Mouse (Mus musculus): Measurements from ENCODE around the gene Zfp710. TPM values are rescaled to one million over a fixed set of nuclear protein-coding genes. Genes with fewer than 3 reads are reported as not detected.

Gene Zfp710
- polyA plus RNA-seq, 1 experiment from 2014 or later: 9.4 TPM

DNA sequence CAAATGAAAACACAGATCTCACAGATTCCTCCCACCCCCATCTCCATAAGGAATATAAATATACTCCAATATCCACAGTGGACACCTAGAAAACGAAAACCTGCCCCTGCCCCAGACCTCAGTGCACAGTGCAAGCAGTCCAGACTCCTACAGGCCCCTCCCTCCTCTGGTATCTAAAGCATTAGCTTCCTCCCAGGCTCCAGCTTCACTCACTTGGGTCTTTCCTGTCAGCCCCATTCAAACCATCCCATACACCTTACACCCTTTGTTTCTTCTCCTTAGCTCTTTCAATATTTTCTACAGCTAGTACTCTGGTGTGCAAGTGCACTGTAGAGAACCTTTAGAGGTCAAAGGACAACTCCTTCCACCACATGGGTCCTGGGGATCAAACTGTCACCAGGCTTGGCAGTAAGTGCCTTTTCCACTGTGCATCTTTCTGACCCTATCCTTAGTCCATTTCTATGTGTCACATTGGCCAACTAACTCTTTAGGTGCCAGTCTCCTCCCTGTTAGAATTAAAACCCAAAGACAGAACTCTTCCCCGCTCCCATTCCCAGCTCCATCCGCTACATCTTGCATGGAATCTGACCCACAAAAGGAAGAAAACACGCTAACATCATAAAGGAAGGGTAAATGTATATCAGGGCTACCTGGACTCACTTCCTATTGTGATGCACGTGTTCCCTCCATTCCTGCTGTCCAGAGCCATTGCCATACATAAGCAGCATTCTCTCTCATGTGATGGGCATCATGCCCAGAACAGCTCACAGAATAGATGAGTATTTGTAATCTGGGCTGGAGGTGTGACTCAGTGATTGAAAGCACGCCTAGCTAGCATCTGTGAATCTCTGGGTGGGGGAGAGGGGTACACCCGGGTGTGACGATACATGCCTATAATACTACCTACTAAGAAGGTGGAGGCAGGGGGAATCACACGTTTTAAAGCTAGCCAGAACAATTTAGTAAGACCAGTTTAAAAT, 86.7 kb downstream of the Zfp710 start:
- H3K9me3 ChIP-seq (ENCODE audit: control insufficient read depth): no peaks in the 10 kb centered on the region
- ATAC-seq: no peak
- H3K27me3 ChIP-seq (replicated peaks; ENCODE audit: control insufficient read depth, insufficient read depth, low read length): no peaks in the 10 kb centered on the region
- WGBS: 63% methylated on average over 9 of the region's 9 CpGs
- TF ChIP-seq CTCF (IDR thresholded peaks at IDR 0.05; ENCODE audit: low read depth): no peak
- no peak overlapping the region for H3K9ac ChIP-seq (ENCODE audit: low read depth, low read length)
- H3K4me1 ChIP-seq (replicated peaks; ENCODE audit: control insufficient read depth, insufficient read depth, low read length): 0 out of 2 replicates have a peak, but pooled peaks cover 5% of the 10 kb centered on the region
- H3K27ac ChIP-seq (ENCODE audit: low read depth, low read length): no peak overlapping the region
- no peak overlapping the region for H3K4me2 ChIP-seq (replicated peaks; ENCODE audit: low read depth)
- H3K4me3 ChIP-seq (ENCODE audit: low read depth, low read length): no peak overlapping the region
- peaks cover 8% of the 10 kb centered on the region; the same call in 1 of the 2 replicates for H3K36me3 ChIP-seq (ENCODE audit: control insufficient read depth, insufficient read depth)

DNA sequence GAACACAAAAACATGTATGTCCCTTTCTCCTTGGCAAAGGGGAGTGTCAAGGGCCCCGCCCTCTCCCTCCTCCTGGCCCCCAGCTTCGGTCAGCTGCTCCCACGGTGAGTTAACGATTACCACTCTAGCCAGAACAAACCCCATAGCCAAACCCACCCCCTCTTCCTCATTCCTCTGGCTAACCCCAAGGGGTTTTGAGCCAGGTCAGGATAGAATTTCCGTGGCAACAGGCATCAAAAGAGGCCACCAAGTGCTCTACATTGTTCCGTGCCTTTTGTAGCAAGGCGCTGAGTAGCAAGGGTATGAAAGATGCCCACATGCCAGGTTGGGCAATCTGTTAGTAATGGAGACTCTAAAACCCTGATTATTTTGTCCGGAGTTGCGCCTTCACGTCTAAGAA, 89.4 kb downstream of the Zfp710 start:
- H3K4me1 ChIP-seq (replicated peaks; ENCODE audit: control insufficient read depth, insufficient read depth, low read length): 0 out of 2 replicates have a peak, but pooled peaks cover 5% of the 10 kb centered on the region
- peak overlapping the region; percentile 92 for H3K9ac ChIP-seq (ENCODE audit: low read depth, low read length)
- peaks cover 8% of the 10 kb centered on the region; the same call in 1 of the 2 replicates for H3K36me3 ChIP-seq (ENCODE audit: control insufficient read depth, insufficient read depth)
- 0 out of 2 replicates have a peak, but pooled peaks have one; percentile 17 for ATAC-seq
- H3K27me3 ChIP-seq (replicated peaks; ENCODE audit: control insufficient read depth, insufficient read depth, low read length): no peaks in the 10 kb centered on the region
- H3K9me3 ChIP-seq (ENCODE audit: control insufficient read depth): no peaks in the 10 kb centered on the region
- WGBS: 5% methylated on average over 10 of the region's 10 CpGs
- TF ChIP-seq CTCF (IDR thresholded peaks at IDR 0.05; ENCODE audit: low read depth): no peak
- H3K27ac ChIP-seq (ENCODE audit: low read depth, low read length): peak overlapping the region; percentile 90
- H3K4me3 ChIP-seq (ENCODE audit: low read depth, low read length): peak overlapping the region; percentile 89
- H3K4me2 ChIP-seq (replicated peaks; ENCODE audit: low read depth): peak overlapping the region; percentile 99

DNA sequence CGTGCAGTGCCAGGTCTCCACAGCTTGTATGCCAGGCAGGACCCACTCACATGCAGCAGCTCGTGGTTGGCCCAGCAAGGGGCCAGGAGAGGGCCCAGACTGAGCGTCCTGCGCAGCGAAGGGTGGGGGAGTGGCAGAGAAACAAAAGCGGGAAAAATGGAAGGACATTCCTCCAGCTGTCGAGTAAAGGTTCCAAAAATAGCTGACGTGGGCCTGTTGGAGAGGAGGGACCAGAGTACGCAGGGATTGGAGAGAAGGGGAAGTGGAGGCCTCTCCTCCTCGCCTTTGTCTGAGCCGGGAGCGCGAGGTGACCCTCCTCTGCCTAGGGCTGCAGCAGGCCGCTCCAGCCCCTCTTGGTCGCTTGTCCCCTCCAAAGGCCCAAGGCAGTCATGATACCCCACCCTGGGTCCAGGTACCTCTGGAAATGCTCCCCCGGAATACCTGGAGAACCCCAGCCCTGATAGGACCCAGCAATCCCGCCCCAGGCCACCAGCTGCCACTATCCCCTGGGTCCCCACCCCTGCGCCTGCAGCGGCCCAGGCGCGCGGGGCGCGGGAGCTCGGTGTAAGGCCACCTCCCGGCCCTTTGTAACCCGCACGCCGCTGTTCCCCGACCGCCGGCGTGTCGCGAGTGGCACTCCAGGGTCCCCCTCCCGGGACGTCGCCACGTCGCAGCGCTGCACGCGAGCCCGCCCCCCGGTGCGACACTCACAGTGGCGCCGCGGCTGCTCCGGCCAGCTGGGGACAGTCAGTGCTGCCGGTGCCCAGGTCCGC, 90.0 kb downstream of the Zfp710 start:
- Histone ChIP-seq H3K9me3 (ENCODE audit: control insufficient read depth) (no peaks in the 10 kb centered on the region), H3K4me2 (replicated peaks; ENCODE audit: low read depth) (peak overlapping the region; percentile 99), H3K27ac (ENCODE audit: low read depth, low read length) (peak overlapping the region; percentile 90), H3K36me3 (ENCODE audit: control insufficient read depth, insufficient read depth) (peaks cover 8% of the 10 kb centered on the region; the same call in 1 of the 2 replicates), H3K4me1 (replicated peaks; ENCODE audit: control insufficient read depth, insufficient read depth, low read length) (0 out of 2 replicates have a peak, but pooled peaks cover 5% of the 10 kb centered on the region), H3K9ac (ENCODE audit: low read depth, low read length) (peak overlapping the region; percentile 92), H3K27me3 (replicated peaks; ENCODE audit: control insufficient read depth, insufficient read depth, low read length) (no peaks in the 10 kb centered on the region), H3K4me3 (ENCODE audit: low read depth, low read length) (peak overlapping the region; percentile 89)
- 0 out of 2 replicates have a peak, but pooled peaks have one; percentile 10 for TF ChIP-seq CTCF (IDR thresholded peaks at IDR 0.05; ENCODE audit: low read depth)
- under 1% methylated on average over 50 of the region's 52 CpGs for WGBS
- ATAC-seq: peak; percentile 71

DNA sequence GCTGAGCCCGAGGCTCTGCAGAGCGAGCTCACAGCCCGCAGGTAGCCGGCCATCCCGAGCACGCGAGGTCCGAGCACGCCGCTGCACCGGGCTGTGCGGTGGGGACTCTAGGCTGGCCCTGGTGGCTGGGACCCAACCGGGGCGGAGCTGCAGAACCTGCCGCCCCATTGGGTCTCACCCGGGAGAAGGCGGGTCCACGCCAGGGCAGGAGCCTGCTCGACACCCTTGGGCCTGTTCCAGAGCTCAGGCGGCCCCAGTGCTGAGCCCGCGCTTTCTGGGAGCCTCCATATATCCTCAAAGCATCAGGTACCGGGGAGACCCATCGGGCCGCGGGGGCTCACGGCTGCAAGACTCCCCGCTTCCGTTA, 90.6 kb downstream of the Zfp710 start, which contains the start of gene Idh2:
Gene Idh2, minus strand, starts transcription at position 169 of the 367 bp plus-strand sequence.
- Histone ChIP-seq H3K27ac (ENCODE audit: low read depth, low read length) (peak within 1 kb of the TSS; percentile 90), H3K27me3 (replicated peaks; ENCODE audit: control insufficient read depth, insufficient read depth, low read length) (no peaks in the 10 kb centered on the region), H3K9ac (ENCODE audit: low read depth, low read length) (peak within 1 kb of the TSS; percentile 92), H3K4me3 (ENCODE audit: low read depth, low read length) (peak within 1 kb of the TSS; percentile 89), H3K36me3 (ENCODE audit: control insufficient read depth, insufficient read depth) (peaks cover 4% of the 10 kb centered on the region; the same call in 1 of the 2 replicates), H3K9me3 (ENCODE audit: control insufficient read depth) (no peaks in the 10 kb centered on the region), H3K4me1 (replicated peaks; ENCODE audit: control insufficient read depth, insufficient read depth, low read length) (0 out of 2 replicates have a peak, but pooled peaks cover 5% of the 10 kb centered on the region), H3K4me2 (replicated peaks; ENCODE audit: low read depth) (peak within 1 kb of the TSS; percentile 99)
- WGBS: 0% methylated on average over 29 of the region's 29 CpGs
- no peak for TF ChIP-seq CTCF (IDR thresholded peaks at IDR 0.05; ENCODE audit: low read depth)
- ATAC-seq: peak; percentile 91

DNA sequence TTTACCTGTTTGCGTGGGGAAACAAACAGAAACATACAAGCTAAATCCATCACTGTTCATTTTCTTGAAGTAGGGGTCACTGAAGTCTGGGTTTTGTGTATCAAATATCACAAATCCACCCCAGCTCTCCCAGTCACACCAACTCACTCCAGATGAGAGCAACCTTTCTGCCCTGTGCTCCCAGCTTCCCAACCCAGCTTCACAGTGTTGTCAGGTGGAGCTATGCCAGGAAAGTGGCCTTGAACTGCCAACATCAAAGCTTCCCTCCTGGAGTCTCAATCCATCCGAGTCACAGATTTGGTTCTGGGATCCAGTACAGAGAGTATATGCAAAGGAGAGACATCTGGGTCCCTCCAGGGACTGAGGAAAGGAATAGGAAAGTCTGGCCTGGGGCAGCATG, 91.5 kb downstream of the Zfp710 start:
- Histone ChIP-seq H3K4me1 (replicated peaks; ENCODE audit: control insufficient read depth, insufficient read depth, low read length) (0 out of 2 replicates have a peak, but pooled peaks cover 4% of the 10 kb centered on the region), H3K36me3 (ENCODE audit: control insufficient read depth, insufficient read depth) (no peaks in the 10 kb centered on the region), H3K27me3 (replicated peaks; ENCODE audit: control insufficient read depth, insufficient read depth, low read length) (no peaks in the 10 kb centered on the region), H3K4me3 (ENCODE audit: low read depth, low read length) (no peak overlapping the region), H3K4me2 (replicated peaks; ENCODE audit: low read depth) (no peak overlapping the region; the same call in 1 of the 2 replicates), H3K9ac (ENCODE audit: low read depth, low read length) (no peak overlapping the region), H3K9me3 (ENCODE audit: control insufficient read depth) (no peaks in the 10 kb centered on the region), H3K27ac (ENCODE audit: low read depth, low read length) (no peak overlapping the region)
- ATAC-seq: no peak
- WGBS: 65% methylated on average over 2 of the region's 2 CpGs
- no peak for TF ChIP-seq CTCF (IDR thresholded peaks at IDR 0.05; ENCODE audit: low read depth)
